Mouse (Mus musculus) neural tube, embryonic 13.5 days (tissue): Measurements from ENCODE around the gene Doc2b. TPM values are rescaled to one million over a fixed set of nuclear protein-coding genes. Genes with fewer than 3 reads are reported as not detected.

ENCODE experiments used
- ATAC-seq: fragments of 200-750 bp; cut with Nextera tagmentation; 2 replicates; pipeline ENCODE4 v1.8.0; 2017; ENCODE audit warnings: low read depth, mild to moderate bottlenecking, moderate TSS enrichment, moderate library complexity
- H3K27ac ChIP-seq: fragments of 300-500 bp; sonication (generic); replicated peaks from 2 replicates; pipeline ENCODE4 v1.5.1; 2015; ENCODE audit warnings: moderate library complexity, mild to moderate bottlenecking, inconsistent platforms
- H3K27me3 ChIP-seq: fragments of 300-500 bp; sonication (generic); 2 replicates; pipeline ENCODE4 v1.6.1; 2015; ENCODE audit warnings: mild to moderate bottlenecking, inconsistent platforms
- H3K36me3 ChIP-seq: fragments of 300-500 bp; sonication (generic); 2 replicates; pipeline ENCODE4 v1.6.1; 2015; ENCODE audit warnings: mild to moderate bottlenecking, inconsistent platforms
- H3K4me1 ChIP-seq: fragments of 300-500 bp; sonication (generic); replicated peaks from 2 replicates; pipeline ENCODE4 v1.6.1; 2015; ENCODE audit warnings: inconsistent platforms
- H3K4me2 ChIP-seq: fragments of 300-500 bp; sonication (generic); 2 replicates; pipeline ENCODE4 v1.6.1; 2015; ENCODE audit warnings: inconsistent platforms, mild to moderate bottlenecking, moderate library complexity
- H3K4me3 ChIP-seq: fragments of 300-500 bp; sonication (generic); 2 replicates; pipeline ENCODE4 v1.5.1; 2015; ENCODE audit warnings: mild to moderate bottlenecking, inconsistent platforms
- H3K9ac ChIP-seq: fragments of 300-500 bp; sonication (generic); 2 replicates; pipeline ENCODE4 v1.6.1; 2015; ENCODE audit warnings: moderate library complexity, mild to moderate bottlenecking, inconsistent platforms
- H3K9me3 ChIP-seq: fragments of 300-500 bp; sonication (generic); 2 replicates; pipeline ENCODE4 v1.6.1; 2016; ENCODE audit warnings: inconsistent platforms
- WGBS: fragments of 180-500 bp; shearing (Covaris S2); methylation state at CpG from one replicate; pipeline ENCODE4 v1.1.7; 2015; 5-methylcytosine and 5-hydroxymethylcytosine counted together
- polyA plus RNA-seq: library from polyadenylated mRNA; unstranded; fragments of >200 nt; fragmentation: Nextera tagmentation; extraction: Ambion mirVana; gene quantifications from 2 replicates; pipeline ENCODE4 v1.2.1, GENCODE M21; 2015

Gene Doc2b
- polyA plus RNA-seq, 1 experiment from 2014 or later = 0.92 TPM

GRCm38 (mm10) chr11:75751082-75751481 is 44.8 kb downstream of the Doc2b start:
- no peak overlapping the region for H3K27ac ChIP-seq
- no peak overlapping the region for H3K4me2 ChIP-seq
- no peaks in the 10 kb centered on the region for H3K27me3 ChIP-seq
- no peak overlapping the region for H3K9ac ChIP-seq
- 81% methylated on average over 4 of the region's 4 CpGs for WGBS
- H3K4me3 ChIP-seq = no peak overlapping the region
- H3K9me3 ChIP-seq = no peaks in the 10 kb centered on the region
- H3K36me3 ChIP-seq = peaks cover 19% of the 10 kb centered on the region
- H3K4me1 ChIP-seq = peaks cover 58% of the 10 kb centered on the region
- no peak for ATAC-seq

- Histone ChIP-seq H3K36me3 (peaks cover 15% of the 10 kb centered on the region; the same call in 1 of the 2 replicates), H3K27ac (no peak overlapping the region), H3K4me2 (no peak overlapping the region), H3K4me3 (no peak overlapping the region), H3K9ac (no peak overlapping the region), H3K27me3 (no peaks in the 10 kb centered on the region), H3K9me3 (no peaks in the 10 kb centered on the region), H3K4me1 (peaks cover 61% of the 10 kb centered on the region)
- 70% methylated on average over 1 of the region's 1 CpGs for WGBS
- ATAC-seq = no peak
Measured at GRCm38 (mm10) chr11:75750537-75750936, 45.3 kb downstream of the Doc2b start.

GRCm38 (mm10) chr11:75744761-75745160 is 51.1 kb downstream of the Doc2b start:
- Histone ChIP-seq H3K27ac (no peak overlapping the region), H3K4me3 (no peak overlapping the region), H3K4me2 (no peak overlapping the region), H3K36me3 (peaks cover 16% of the 10 kb centered on the region; the same call in 1 of the 2 replicates), H3K4me1 (peaks cover 58% of the 10 kb centered on the region), H3K27me3 (no peaks in the 10 kb centered on the region), H3K9me3 (no peaks in the 10 kb centered on the region), H3K9ac (no peak overlapping the region)
- WGBS = 92% methylated on average over 3 of the region's 3 CpGs
- no peak for ATAC-seq

GRCm38 (mm10) chr11:75741615-75742014 is 54.2 kb downstream of the Doc2b start:
- H3K27me3 ChIP-seq = no peaks in the 10 kb centered on the region
- H3K36me3 ChIP-seq = peaks cover 22% of the 10 kb centered on the region; the same call in 1 of the 2 replicates
- H3K4me1 ChIP-seq = peaks cover 47% of the 10 kb centered on the region
- H3K4me2 ChIP-seq = no peak overlapping the region
- no peak overlapping the region for H3K4me3 ChIP-seq
- ATAC-seq = no peak
- H3K9me3 ChIP-seq = no peaks in the 10 kb centered on the region
- no peak overlapping the region for H3K9ac ChIP-seq
- peak overlapping the region; percentile 56; the same call in 1 of the 2 replicates for H3K27ac ChIP-seq
- 83% methylated on average over 3 of the region's 3 CpGs for WGBS

GRCm38 (mm10) chr11:75740204-75740603 is 55.6 kb downstream of the Doc2b start:
- ATAC-seq = no peak

GRCm38 (mm10) chr11:75738477-75738821 is 57.4 kb downstream of the Doc2b start:
- ATAC-seq = no peak
- H3K4me1 ChIP-seq = peaks cover 64% of the 10 kb centered on the region
- H3K9me3 ChIP-seq = no peaks in the 10 kb centered on the region

More at GRCm38 (mm10) chr11:75740204-75740603, 55.6 kb downstream of the Doc2b start:
- Histone ChIP-seq H3K27me3 (no peaks in the 10 kb centered on the region), H3K4me1 (peaks cover 53% of the 10 kb centered on the region), H3K9ac (no peak overlapping the region), H3K27ac (no peak overlapping the region), H3K4me3 (no peak overlapping the region), H3K4me2 (no peak overlapping the region), H3K9me3 (no peaks in the 10 kb centered on the region), H3K36me3 (peaks cover 22% of the 10 kb centered on the region; the same call in 1 of the 2 replicates)
- 74% methylated on average over 3 of the region's 3 CpGs for WGBS

GRCm38 (mm10) chr11:75737806-75738476 is 57.9 kb downstream of the Doc2b start:
- WGBS = 90% methylated on average over 2 of the region's 2 CpGs
- ATAC-seq = no peak
- peaks cover 15% of the 10 kb centered on the region; the same call in 1 of the 2 replicates for H3K36me3 ChIP-seq
- H3K4me2 ChIP-seq = peak overlapping the region; percentile 21; the same call in 1 of the 2 replicates
- H3K9ac ChIP-seq = no peak overlapping the region
- H3K9me3 ChIP-seq = no peaks in the 10 kb centered on the region
- no peaks in the 10 kb centered on the region for H3K27me3 ChIP-seq
- H3K27ac ChIP-seq = no peak overlapping the region
- peaks cover 64% of the 10 kb centered on the region for H3K4me1 ChIP-seq
- H3K4me3 ChIP-seq = no peak overlapping the region

More at GRCm38 (mm10) chr11:75738477-75738821, 57.4 kb downstream of the Doc2b start:
- no peak overlapping the region for H3K4me3 ChIP-seq
- no peaks in the 10 kb centered on the region for H3K27me3 ChIP-seq
- no peak overlapping the region for H3K4me2 ChIP-seq
- H3K9ac ChIP-seq = no peak overlapping the region
- 96% methylated on average over 7 of the region's 7 CpGs for WGBS
- H3K27ac ChIP-seq = no peak overlapping the region
- H3K36me3 ChIP-seq = peaks cover 19% of the 10 kb centered on the region; the same call in 1 of the 2 replicates

GRCm38 (mm10) chr11:75736978-75737377 is 58.9 kb downstream of the Doc2b start:
- peak overlapping the region; percentile 39; the same call in 1 of the 2 replicates for H3K9ac ChIP-seq
- no peaks in the 10 kb centered on the region for H3K9me3 ChIP-seq
- 81% methylated on average over 3 of the region's 3 CpGs for WGBS
- H3K36me3 ChIP-seq = peaks cover 11% of the 10 kb centered on the region; the same call in 1 of the 2 replicates
- H3K27me3 ChIP-seq = no peaks in the 10 kb centered on the region
- H3K4me3 ChIP-seq = 0 out of 2 replicates have a peak overlapping the region, but pooled peaks have one; percentile 9
- no peak for ATAC-seq
- peak overlapping the region; percentile 83 for H3K4me2 ChIP-seq
- H3K27ac ChIP-seq = no peak overlapping the region
- H3K4me1 ChIP-seq = peaks cover 65% of the 10 kb centered on the region

- H3K27me3 ChIP-seq = no peaks in the 10 kb centered on the region
- H3K27ac ChIP-seq = no peak overlapping the region
- WGBS = 70% methylated on average over 5 of the region's 5 CpGs
- no peaks in the 10 kb centered on the region for H3K9me3 ChIP-seq
- H3K9ac ChIP-seq = peak overlapping the region; percentile 97
- peaks cover 62% of the 10 kb centered on the region for H3K4me1 ChIP-seq
- H3K4me2 ChIP-seq = peak overlapping the region; percentile 83
- H3K36me3 ChIP-seq = peaks cover 11% of the 10 kb centered on the region; the same call in 1 of the 2 replicates
- H3K4me3 ChIP-seq = peak overlapping the region; percentile 75
- ATAC-seq = no peak
Measured at GRCm38 (mm10) chr11:75735462-75736252, 60.2 kb downstream of the Doc2b start.

- peak overlapping the region; percentile 75 for H3K4me3 ChIP-seq
- WGBS = under 1% methylated on average over 52 of the region's 52 CpGs
- H3K9me3 ChIP-seq = no peaks in the 10 kb centered on the region
Measured at GRCm38 (mm10) chr11:75733227-75733940, 62.5 kb downstream of the Doc2b start.

GRCm38 (mm10) chr11:75732434-75733226 is 63.2 kb downstream of the Doc2b start, which contains the start of gene Ywhae:
Gene Ywhae, plus strand, starts transcription at chr11:75732869.
- H3K4me1 ChIP-seq = peaks cover 46% of the 10 kb centered on the region
- H3K9me3 ChIP-seq = no peaks in the 10 kb centered on the region
- ATAC-seq = peak; percentile 94
- under 1% methylated on average over 76 of the region's 76 CpGs for WGBS
- H3K36me3 ChIP-seq = no peaks in the 10 kb centered on the region
- peak within 1 kb of the TSS; percentile 75 for H3K4me3 ChIP-seq
- H3K27ac ChIP-seq = peak within 1 kb of the TSS; percentile 100
- no peaks in the 10 kb centered on the region for H3K27me3 ChIP-seq
- H3K4me2 ChIP-seq = peak within 1 kb of the TSS; percentile 83
- peak within 1 kb of the TSS; percentile 97 for H3K9ac ChIP-seq

More at GRCm38 (mm10) chr11:75733227-75733940, 62.5 kb downstream of the Doc2b start:
- H3K9ac ChIP-seq = peak overlapping the region; percentile 97
- peak overlapping the region; percentile 100 for H3K27ac ChIP-seq
- peak; percentile 65 for ATAC-seq
- H3K27me3 ChIP-seq = no peaks in the 10 kb centered on the region
- H3K4me2 ChIP-seq = peak overlapping the region; percentile 83
- H3K36me3 ChIP-seq = 0 out of 2 replicates have a peak, but pooled peaks cover under 1% of the 10 kb centered on the region
- H3K4me1 ChIP-seq = peaks cover 53% of the 10 kb centered on the region
